Mouse (Mus musculus) neural tube, embryonic 14.5 days (tissue): ENCODE measurements around the gene Krt5. TPM values are rescaled to one million over a fixed set of nuclear protein-coding genes. Genes with fewer than 3 reads are reported as not detected.

Experiments
- ATAC-seq: fragments of 200-750 bp; cut with Nextera tagmentation; 2 replicates; pipeline ENCODE4 v1.8.0; 2017; ENCODE audit warnings: low read depth, mild to moderate bottlenecking, moderate TSS enrichment, moderate library complexity
- H3K27ac ChIP-seq: fragments of 300-500 bp; sonication (generic); 2 replicates; pipeline ENCODE4 v1.5.1; 2014; ENCODE audit warnings: low read depth, mild to moderate bottlenecking, control low read depth, low read length, moderate library complexity, mixed read lengths
- H3K27me3 ChIP-seq: fragments of 300-500 bp; sonication (generic); 2 replicates; pipeline ENCODE4 v1.6.1; 2014; ENCODE audit warnings: low read length; ENCODE audit not compliant: control insufficient read depth, insufficient read depth
- H3K36me3 ChIP-seq: fragments of 300-500 bp; sonication (generic); 2 replicates; pipeline ENCODE4 v1.6.1; 2014; ENCODE audit warnings: low read length, mixed read lengths; ENCODE audit not compliant: control insufficient read depth, insufficient read depth
- H3K4me1 ChIP-seq: fragments of 300-500 bp; sonication (generic); 2 replicates; pipeline ENCODE4 v1.6.1; 2014; ENCODE audit warnings: low read length; ENCODE audit not compliant: control insufficient read depth, insufficient read depth
- H3K4me2 ChIP-seq: fragments of 300-500 bp; sonication (generic); 2 replicates; pipeline ENCODE4 v1.6.1; 2014; ENCODE audit warnings: mild to moderate bottlenecking, low read depth, low read length, control low read depth
- H3K4me3 ChIP-seq: fragments of 300-500 bp; sonication (generic); 2 replicates; pipeline ENCODE4 v1.5.1; 2014; ENCODE audit warnings: low read depth, low read length, control low read depth, mixed read lengths
- H3K9ac ChIP-seq: fragments of 300-500 bp; sonication (generic); replicated peaks from 2 replicates; pipeline ENCODE4 v1.6.1; 2014; ENCODE audit warnings: low read depth, mild to moderate bottlenecking, control low read depth, low read length, mixed read lengths
- H3K9me3 ChIP-seq: fragments of 300-500 bp; sonication (generic); 2 replicates; pipeline ENCODE4 v1.6.1; 2016; ENCODE audit warnings: low read length; ENCODE audit not compliant: control insufficient read depth
- WGBS: fragments of 180-500 bp; shearing (Covaris S2); extraction: QIAGEN DNeasy Blood & Tissue Kit; methylation state at CpG from one replicate; pipeline ENCODE4 v1.1.7; 2014; 5-methylcytosine and 5-hydroxymethylcytosine counted together
- polyA plus RNA-seq: library from polyadenylated mRNA; unstranded; fragments of >200 nt; fragmentation: Nextera tagmentation; extraction: Ambion mirVana; gene quantifications from 2 replicates; pipeline ENCODE4 v1.2.1, GENCODE M21; 2014

Gene Krt5
- not detected in 2 replicates for polyA plus RNA-seq

DNA sequence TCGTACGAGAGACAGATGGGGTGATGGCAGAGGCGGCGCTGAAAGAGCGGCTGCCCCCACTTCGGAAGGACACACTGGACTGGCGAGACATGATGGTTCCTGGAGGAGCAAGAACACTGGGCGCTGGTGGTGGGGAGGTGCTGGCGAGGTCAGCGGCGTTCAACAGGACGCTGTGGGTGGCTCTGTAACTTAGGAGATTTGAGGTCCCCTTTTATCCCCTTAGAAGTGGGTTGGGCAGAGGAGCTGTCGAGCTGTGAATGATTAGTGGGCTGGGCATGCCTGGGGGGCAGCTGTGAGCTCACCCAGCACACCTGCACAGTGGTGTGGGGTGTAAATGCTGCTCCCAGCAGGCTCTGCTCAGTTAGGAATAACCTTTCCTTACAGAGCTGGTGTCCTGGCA lies at the start of gene Krt5:
Krt5 (minus strand) TSS at position 179 of the 400 bp plus-strand sequence.
- Histone ChIP-seq H3K4me1 (no peaks in the 10 kb centered on the region), H3K9me3 (no peaks in the 10 kb centered on the region), H3K27ac (no peak within 1 kb of the TSS), H3K4me3 (no peak within 1 kb of the TSS), H3K36me3 (no peaks in the 10 kb centered on the region), H3K9ac (no peak within 1 kb of the TSS), H3K27me3 (no peaks in the 10 kb centered on the region), H3K4me2 (no peak within 1 kb of the TSS)
- 62% methylated on average over 13 of the region's 13 CpGs for WGBS
- ATAC-seq = no peak

DNA sequence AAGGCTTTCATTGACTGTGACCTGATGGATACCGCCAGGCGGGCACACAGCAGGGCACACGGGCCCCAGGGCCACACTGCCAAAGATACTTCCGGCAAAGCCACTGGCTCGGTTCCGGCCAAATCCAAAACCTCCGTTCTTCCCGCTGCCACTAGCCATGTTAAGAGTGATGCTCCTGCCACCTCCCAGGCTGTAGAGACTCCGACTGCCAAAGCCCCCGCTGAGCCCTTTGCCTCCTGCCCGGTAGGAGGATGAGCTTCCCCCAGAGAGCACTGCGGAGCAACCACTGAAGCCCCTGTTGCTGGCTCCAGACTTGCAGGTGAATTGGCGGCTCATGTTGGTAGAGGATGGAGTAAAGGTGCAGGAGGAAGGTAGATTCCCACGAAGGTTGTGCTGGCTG lies 30.0 kb upstream of the Krt5 start, which contains the start of gene Krt71:
Krt71 (minus strand) TSS at position 399 of the 400 bp plus-strand sequence.
- no peak within 1 kb of the TSS for H3K27ac ChIP-seq
- no peaks in the 10 kb centered on the region for H3K36me3 ChIP-seq
- H3K4me2 ChIP-seq = no peak within 1 kb of the TSS
- no peaks in the 10 kb centered on the region for H3K27me3 ChIP-seq
- H3K9me3 ChIP-seq = no peaks in the 10 kb centered on the region
- WGBS = 53% methylated on average over 14 of the region's 14 CpGs
- no peaks in the 10 kb centered on the region for H3K4me1 ChIP-seq
- no peak within 1 kb of the TSS for H3K9ac ChIP-seq
- ATAC-seq = no peak
- no peak within 1 kb of the TSS for H3K4me3 ChIP-seq

DNA sequence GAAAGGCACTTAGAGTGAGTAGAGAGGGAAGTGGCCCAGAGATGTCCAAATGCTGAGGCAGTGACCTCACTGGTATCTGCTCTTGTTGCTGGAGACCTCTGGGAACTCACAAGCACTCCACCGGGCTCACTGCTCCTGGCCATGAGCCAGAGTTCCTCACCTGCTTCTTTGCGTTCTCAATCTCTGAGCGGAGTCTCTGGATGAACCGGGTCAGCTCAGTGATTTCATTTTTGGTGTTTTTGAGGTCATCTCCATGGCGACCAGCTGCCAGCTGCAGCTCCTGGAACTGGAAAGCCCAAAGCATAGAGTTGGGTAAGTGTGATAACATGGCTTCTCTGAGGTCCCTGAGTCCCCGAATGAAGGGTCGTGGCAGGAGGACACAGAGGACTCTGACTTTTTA lies 25.1 kb upstream of the Krt5 start:
- Histone ChIP-seq H3K4me2 (no peak overlapping the region), H3K4me3 (no peak overlapping the region), H3K27ac (no peak overlapping the region), H3K9me3 (no peaks in the 10 kb centered on the region), H3K9ac (no peak overlapping the region), H3K4me1 (no peaks in the 10 kb centered on the region), H3K27me3 (no peaks in the 10 kb centered on the region), H3K36me3 (no peaks in the 10 kb centered on the region)
- 76% methylated on average over 7 of the region's 7 CpGs for WGBS
- ATAC-seq = no peak

DNA sequence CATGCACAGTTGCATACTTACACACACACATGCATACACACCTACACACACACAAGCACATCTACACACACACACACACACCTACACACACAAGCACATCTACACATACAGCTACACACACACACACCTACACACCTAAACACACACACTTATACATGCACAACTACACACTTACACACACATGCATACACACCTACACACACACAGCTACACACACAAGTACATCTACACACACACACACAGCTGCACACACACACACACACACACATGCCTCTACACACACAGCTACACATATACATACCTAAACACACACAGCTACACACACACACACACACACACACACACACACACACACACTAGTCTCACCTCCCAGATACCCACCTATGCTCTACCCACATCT lies 18.0 kb upstream of the Krt5 start:
- no peaks in the 10 kb centered on the region for H3K27me3 ChIP-seq
- no peak overlapping the region for H3K27ac ChIP-seq
- no peak overlapping the region for H3K9ac ChIP-seq
- H3K4me3 ChIP-seq = no peak overlapping the region
- no peaks in the 10 kb centered on the region for H3K4me1 ChIP-seq
- no peak overlapping the region for H3K4me2 ChIP-seq
- no peak for ATAC-seq
- no peaks in the 10 kb centered on the region for H3K9me3 ChIP-seq
- H3K36me3 ChIP-seq = no peaks in the 10 kb centered on the region

DNA sequence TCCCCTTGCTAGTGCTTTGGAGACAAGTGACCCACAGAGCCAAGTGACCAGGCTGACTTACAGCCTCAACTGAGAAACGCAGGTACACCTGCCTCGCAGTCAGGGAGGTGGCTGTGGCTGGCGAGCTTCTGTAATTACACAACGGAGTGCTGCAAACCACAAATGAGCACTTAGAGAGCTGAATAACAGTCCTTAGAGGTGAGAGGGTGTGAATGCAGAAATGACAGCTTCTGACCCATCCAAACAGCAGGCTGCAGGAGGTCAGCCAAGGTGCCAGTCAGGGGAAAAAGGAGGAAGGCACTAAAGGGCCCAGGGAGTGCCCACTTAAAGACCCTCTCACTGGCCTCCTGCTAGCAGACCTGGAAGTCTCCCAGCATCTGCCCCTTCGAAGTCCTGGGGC lies 12.0 kb upstream of the Krt5 start:
- H3K4me2 ChIP-seq = no peak overlapping the region
- H3K9ac ChIP-seq = no peak overlapping the region
- H3K4me1 ChIP-seq = no peaks in the 10 kb centered on the region
- H3K27ac ChIP-seq = no peak overlapping the region
- WGBS = 57% methylated on average over 5 of the region's 5 CpGs
- no peaks in the 10 kb centered on the region for H3K36me3 ChIP-seq
- H3K4me3 ChIP-seq = no peak overlapping the region
- no peaks in the 10 kb centered on the region for H3K9me3 ChIP-seq
- no peak for ATAC-seq
- no peaks in the 10 kb centered on the region for H3K27me3 ChIP-seq

DNA sequence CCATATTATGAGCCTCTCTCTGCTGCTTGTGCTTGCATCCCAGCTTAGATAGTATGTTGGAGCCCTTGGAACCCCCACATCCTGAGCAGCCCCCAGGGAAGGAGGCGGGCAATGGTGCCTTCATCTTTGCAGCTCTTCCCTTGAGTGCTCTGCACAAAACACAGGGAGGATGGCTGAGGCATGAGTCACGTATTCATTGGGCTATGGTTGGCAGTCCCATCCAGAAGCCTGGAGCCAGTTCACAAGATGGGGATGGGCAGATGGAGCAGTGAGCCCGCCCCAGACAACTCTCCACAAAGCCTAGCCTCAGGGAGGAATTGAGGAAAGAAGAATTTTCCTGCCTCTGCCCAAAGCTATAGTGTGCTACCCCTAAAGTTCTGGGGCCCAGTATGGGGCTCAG lies 3.1 kb upstream of the Krt5 start:
- Histone ChIP-seq H3K36me3 (no peaks in the 10 kb centered on the region), H3K9me3 (no peaks in the 10 kb centered on the region), H3K27ac (no peak overlapping the region), H3K27me3 (no peaks in the 10 kb centered on the region), H3K4me2 (no peak overlapping the region), H3K9ac (no peak overlapping the region), H3K4me1 (no peaks in the 10 kb centered on the region), H3K4me3 (no peak overlapping the region)
- no peak for ATAC-seq
- 70% methylated on average over 3 of the region's 3 CpGs for WGBS

DNA sequence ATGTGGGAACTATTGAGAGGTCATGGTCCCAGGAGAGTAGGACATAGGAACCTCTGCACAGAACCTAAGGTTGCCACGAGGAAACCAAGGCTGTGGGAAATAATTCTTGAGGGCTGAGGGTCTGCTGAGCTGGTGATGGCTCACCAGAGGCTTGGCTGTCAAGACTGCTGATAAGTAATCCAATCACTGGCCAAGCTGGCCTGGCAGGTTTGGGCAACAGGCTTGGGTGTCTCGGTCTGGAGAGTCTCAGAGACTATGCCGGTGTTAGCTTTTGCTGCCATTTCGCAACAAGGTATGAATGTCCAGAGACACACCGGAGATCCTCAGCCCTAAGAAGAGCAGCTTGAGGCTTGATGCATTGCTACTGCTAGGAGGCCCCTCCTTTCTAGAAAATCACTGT lies 1.7 kb upstream of the Krt5 start:
- Histone ChIP-seq H3K27ac (no peak overlapping the region), H3K4me3 (no peak overlapping the region), H3K9me3 (no peaks in the 10 kb centered on the region), H3K27me3 (no peaks in the 10 kb centered on the region), H3K4me1 (no peaks in the 10 kb centered on the region), H3K4me2 (no peak overlapping the region), H3K36me3 (no peaks in the 10 kb centered on the region), H3K9ac (no peak overlapping the region)
- no peak for ATAC-seq
- WGBS = 91% methylated on average over 5 of the region's 5 CpGs

DNA sequence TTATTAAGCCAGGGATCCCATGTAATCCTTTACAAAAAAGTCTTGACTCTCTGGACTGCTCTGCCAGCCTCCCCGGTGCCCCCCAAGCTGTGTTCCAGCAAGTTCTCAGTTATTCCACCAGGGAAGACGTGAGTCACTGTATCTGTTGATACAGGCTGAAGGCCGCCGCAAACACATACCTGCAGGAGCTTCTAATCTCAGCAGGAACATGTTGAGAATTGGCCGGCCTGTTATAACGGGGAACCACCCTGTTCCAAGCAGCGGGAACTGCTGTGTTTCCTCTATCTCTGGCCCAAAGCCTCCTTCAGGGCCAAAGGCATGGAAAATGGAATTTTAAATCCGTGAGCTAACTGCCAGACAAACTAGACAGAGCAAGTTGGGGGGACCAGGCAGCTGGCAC lies 1.0 kb upstream of the Krt5 start:
- 80% methylated on average over 8 of the region's 8 CpGs for WGBS
- no peaks in the 10 kb centered on the region for H3K9me3 ChIP-seq
- H3K9ac ChIP-seq = no peak overlapping the region

DNA sequence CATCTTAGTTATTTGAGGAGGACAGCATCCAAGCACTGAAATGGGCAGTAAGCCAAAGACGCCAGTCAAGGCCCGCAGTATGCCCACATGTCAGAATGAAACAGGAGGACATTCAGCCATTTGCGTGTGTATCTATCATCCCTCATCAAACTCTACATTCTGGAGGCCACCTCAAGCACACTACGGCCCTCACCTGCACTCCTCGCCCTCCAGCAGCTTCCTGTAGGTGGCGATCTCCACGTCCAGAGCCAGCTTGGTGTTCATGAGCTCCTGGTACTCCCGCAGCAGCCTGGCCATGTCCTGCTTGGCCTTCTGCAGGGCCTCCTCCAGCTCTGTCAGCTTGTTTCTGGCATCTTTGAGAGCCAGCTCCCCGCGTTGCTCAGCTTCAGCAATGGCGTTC lies 4.0 kb downstream of the Krt5 start:
- Histone ChIP-seq H3K4me2 (no peak overlapping the region), H3K36me3 (no peaks in the 10 kb centered on the region), H3K9ac (no peak overlapping the region), H3K4me3 (no peak overlapping the region), H3K27me3 (no peaks in the 10 kb centered on the region), H3K4me1 (no peaks in the 10 kb centered on the region), H3K9me3 (no peaks in the 10 kb centered on the region), H3K27ac (no peak overlapping the region)
- WGBS = 74% methylated on average over 11 of the region's 11 CpGs
- ATAC-seq = no peak

More for the DNA sequence above, 1.0 kb upstream of the Krt5 start:
- H3K4me2 ChIP-seq = no peak overlapping the region
- no peak overlapping the region for H3K4me3 ChIP-seq
- no peaks in the 10 kb centered on the region for H3K27me3 ChIP-seq
- no peaks in the 10 kb centered on the region for H3K4me1 ChIP-seq
- no peak overlapping the region for H3K27ac ChIP-seq
- H3K36me3 ChIP-seq = no peaks in the 10 kb centered on the region
- ATAC-seq = no peak

DNA sequence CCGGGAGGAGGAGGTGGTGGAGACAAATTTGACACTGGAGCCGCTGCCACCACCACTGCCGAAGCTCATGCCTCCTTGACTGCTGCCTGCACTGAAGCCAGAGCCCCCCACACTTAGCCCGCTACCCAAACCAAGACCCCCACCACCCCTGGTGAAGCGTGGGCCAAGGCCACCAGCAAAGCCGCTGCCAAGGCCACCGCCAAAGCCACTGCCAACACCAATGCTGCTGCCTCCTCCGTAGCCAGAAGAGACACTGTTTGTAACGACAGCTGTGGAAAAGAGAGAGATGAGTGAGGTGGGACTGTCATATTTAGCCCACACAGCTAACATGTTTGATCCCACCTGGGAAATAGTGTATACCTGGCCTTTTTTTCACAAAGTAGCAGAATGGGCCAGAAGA lies 5.2 kb downstream of the Krt5 start:
- H3K4me3 ChIP-seq = no peak overlapping the region
- H3K27me3 ChIP-seq = no peaks in the 10 kb centered on the region
- WGBS = 90% methylated on average over 9 of the region's 9 CpGs
- H3K36me3 ChIP-seq = no peaks in the 10 kb centered on the region
- H3K4me2 ChIP-seq = no peak overlapping the region
- H3K9me3 ChIP-seq = no peaks in the 10 kb centered on the region
- no peaks in the 10 kb centered on the region for H3K4me1 ChIP-seq
- no peak overlapping the region for H3K9ac ChIP-seq
- ATAC-seq = no peak
- H3K27ac ChIP-seq = no peak overlapping the region
